Mouse (Mus musculus) megakaryocyte, adult 5-6 weeks (primary cell): Measurements from ENCODE around the gene Usp17ld. TPM values are rescaled to one million over a fixed set of nuclear protein-coding genes. Genes with fewer than 3 reads are reported as not detected.
"Not testable (repeated sequence)": the region's sequence is repeated elsewhere in the genome, so short reads cannot be mapped to it uniquely, and the experiment has no call there.

Source experiments
- ATAC-seq: 2 replicates; pipeline ENCODE4 v1.8.0; 2016; ENCODE audit warnings: mild to moderate bottlenecking, inconsistent platforms; ENCODE audit not compliant: poor library complexity, severe bottlenecking
- total RNA-seq, 2 experiments: library from RNA; stranded (forward) in 1 of 2; stranded (reverse) in 1 of 2; fragments of 153-499, 151-499 nt in 1 of 2; fragments of 221-1000, 200-1000 nt in 1 of 2; gene quantifications; 2 replicates each; pipeline versions ENCODE4 v1.2.3 to v1.2.4; 2015 to 2017

Usp17ld gene
- not detected in 2 replicates for total RNA-seq (2015)
- total RNA-seq (2017), result not detected in 2 replicates

GRCm38 (mm10) chr7:103252405-103252804, at the start of gene Usp17ld:
Usp17ld (minus strand) TSS chr7:103252505.
- not testable (repeated sequence) for ATAC-seq

- ATAC-seq, result no peak
Measured at GRCm38 (mm10) chr7:103216696-103217095, 35.6 kb downstream of the Usp17ld start, which contains the start of gene Olfr594. Olfr594 (plus strand) TSS chr7:103216996.

- peak; percentile 38; the same call in 1 of the 2 replicates for ATAC-seq
Measured at GRCm38 (mm10) chr7:103212050-103212449, 40.3 kb downstream of the Usp17ld start.

GRCm38 (mm10) chr7:103211562-103211961, 40.7 kb downstream of the Usp17ld start, which contains the start of gene Olfr593:
Olfr593 (plus strand) TSS chr7:103211862.
- ATAC-seq, result no peak

Other genes starting within 250 kb of the Usp17ld start
- not detected in 2 replicates for gene Olfr582, start 214.5 kb downstream of the Usp17ld start, total RNA-seq (2015)
- not detected in 2 replicates for gene Olfr582, start 214.5 kb downstream of the Usp17ld start, total RNA-seq (2017)
- not detected in 2 replicates for gene Olfr583, start 201.2 kb downstream of the Usp17ld start, total RNA-seq (2015)
- not detected in 2 replicates for gene Olfr583, start 201.2 kb downstream of the Usp17ld start, total RNA-seq (2017)
- gene Olfr584, start 170.6 kb downstream of the Usp17ld start, total RNA-seq (2015), result not detected in 2 replicates
- gene Olfr584, start 170.6 kb downstream of the Usp17ld start, total RNA-seq (2017), result not detected in 2 replicates
- not detected in 2 replicates for gene Olfr585, start 154.8 kb downstream of the Usp17ld start, total RNA-seq (2015)
- gene Olfr585, start 154.8 kb downstream of the Usp17ld start, total RNA-seq (2017), result not detected in 2 replicates
- gene Olfr586, start 126.9 kb downstream of the Usp17ld start, total RNA-seq (2015), result not detected in 2 replicates
- gene Olfr586, start 126.9 kb downstream of the Usp17ld start, total RNA-seq (2017), result not detected in 2 replicates
- gene Olfr588-ps1, start 111.6 kb downstream of the Usp17ld start, total RNA-seq (2015), result not detected in 2 replicates
- gene Olfr588-ps1, start 111.6 kb downstream of the Usp17ld start, total RNA-seq (2017), result not detected in 2 replicates
- not detected in 2 replicates for gene Olfr589, start 96.1 kb downstream of the Usp17ld start, total RNA-seq (2015)
- gene Olfr589, start 96.1 kb downstream of the Usp17ld start, total RNA-seq (2017), result not detected in 2 replicates
- not detected in 2 replicates for gene Olfr591, start 74.2 kb downstream of the Usp17ld start, total RNA-seq (2015)
- not detected in 2 replicates for gene Olfr591, start 74.2 kb downstream of the Usp17ld start, total RNA-seq (2017)
- gene Olfr592, start 67.7 kb downstream of the Usp17ld start, total RNA-seq (2015), result not detected in 2 replicates
- not detected in 2 replicates for gene Olfr592, start 67.7 kb downstream of the Usp17ld start, total RNA-seq (2017)
- not detected in 2 replicates for gene Olfr593, start 40.6 kb downstream of the Usp17ld start, total RNA-seq (2015)
- not detected in 2 replicates for gene Olfr593, start 40.6 kb downstream of the Usp17ld start, total RNA-seq (2017)
- gene Olfr594, start 35.5 kb downstream of the Usp17ld start, total RNA-seq (2015), result not detected in 2 replicates
- not detected in 2 replicates for gene Olfr594, start 35.5 kb downstream of the Usp17ld start, total RNA-seq (2017)
- not detected in 2 replicates for gene Olfr596, start 53.1 kb upstream of the Usp17ld start, total RNA-seq (2015)
- not detected in 2 replicates for gene Olfr596, start 53.1 kb upstream of the Usp17ld start, total RNA-seq (2017)
- gene Olfr597, start 63.8 kb upstream of the Usp17ld start, total RNA-seq (2015), result not detected in 2 replicates
- gene Olfr597, start 63.8 kb upstream of the Usp17ld start, total RNA-seq (2017), result not detected in 2 replicates
- not detected in 2 replicates for gene Olfr598, start 71.1 kb upstream of the Usp17ld start, total RNA-seq (2015)
- gene Olfr598, start 71.1 kb upstream of the Usp17ld start, total RNA-seq (2017), result not detected in 2 replicates
- gene Olfr599, start 83.4 kb upstream of the Usp17ld start, total RNA-seq (2015), result not detected in 2 replicates
- not detected in 2 replicates for gene Olfr599, start 83.4 kb upstream of the Usp17ld start, total RNA-seq (2017)
- not detected in 2 replicates for gene Olfr600, start 97.2 kb upstream of the Usp17ld start, total RNA-seq (2015)
- not detected in 2 replicates for gene Olfr600, start 97.2 kb upstream of the Usp17ld start, total RNA-seq (2017)
- gene Olfr601, start 110.2 kb upstream of the Usp17ld start, total RNA-seq (2015), result not detected in 2 replicates
- gene Olfr601, start 110.2 kb upstream of the Usp17ld start, total RNA-seq (2017), result not detected in 2 replicates
- not detected in 2 replicates for gene Olfr603, start 133.7 kb upstream of the Usp17ld start, total RNA-seq (2015)
- gene Olfr603, start 133.7 kb upstream of the Usp17ld start, total RNA-seq (2017), result not detected in 2 replicates
- gene Usp17lc, start 162.6 kb upstream of the Usp17ld start, total RNA-seq (2015), result not detected in 2 replicates
- gene Usp17lc, start 162.6 kb upstream of the Usp17ld start, total RNA-seq (2017), result not detected in 2 replicates
- gene Olfr605, start 192.9 kb upstream of the Usp17ld start, total RNA-seq (2015), result not detected in 2 replicates
- not detected in 2 replicates for gene Olfr605, start 192.9 kb upstream of the Usp17ld start, total RNA-seq (2017)
- not detected in 2 replicates for gene Olfr606, start 196.5 kb upstream of the Usp17ld start, total RNA-seq (2015)
- gene Olfr606, start 196.5 kb upstream of the Usp17ld start, total RNA-seq (2017), result not detected in 2 replicates
- gene Olfr607, start 211.6 kb upstream of the Usp17ld start, total RNA-seq (2015), result not detected in 2 replicates
- gene Olfr607, start 211.6 kb upstream of the Usp17ld start, total RNA-seq (2017), result not detected in 2 replicates
- gene Olfr608, start 217.4 kb upstream of the Usp17ld start, total RNA-seq (2015), result not detected in 2 replicates
- gene Olfr608, start 217.4 kb upstream of the Usp17ld start, total RNA-seq (2017), result not detected in 2 replicates
- not detected in 2 replicates for gene Olfr609, start 245.6 kb upstream of the Usp17ld start, total RNA-seq (2015)
- not detected in 2 replicates for gene Olfr609, start 245.6 kb upstream of the Usp17ld start, total RNA-seq (2017)